Mouse (Mus musculus) heart, postnatal 0 days (tissue): ENCODE data around the gene Vmp1.

Experiments used
- CTCF ChIP-seq: IDR thresholded peaks from 2 replicates; pipeline ENCODE4 v1.5.1; 2016; ENCODE audit warnings: antibody characterized with exemption, control low read depth, low read depth
- EP300 ChIP-seq: IDR thresholded peaks from 2 replicates; pipeline ENCODE4 v1.6.1; 2016; ENCODE audit warnings: antibody characterized with exemption, low read depth

GRCm38 (mm10) chr11:86542851-86543250 lies 140.8 kb downstream of the Vmp1 start:
- TF ChIP-seq EP300: no peak
- no peak for TF ChIP-seq CTCF
